Mouse (Mus musculus) MEL (cell line): ENCODE measurements around the gene Fam192a. TPM values are rescaled to one million over a fixed set of nuclear protein-coding genes. Genes with fewer than 3 reads are reported as not detected.
A peak's percentile ranks its signal among the peaks of the same experiment; 100 is the strongest.

ENCODE experiments used
- DNase-seq: peaks from one replicate; pipeline ENCODE4 v3.0.0; 2011; ENCODE audit warnings: low read depth, low spot score
- H3K27ac ChIP-seq: 2 replicates; pipeline ENCODE4 v1.5.1; 2012; ENCODE audit warnings: low read depth, mild to moderate bottlenecking, control low read depth, low read length, moderate library complexity; ENCODE audit not compliant: control insufficient read depth
- H3K27me3 ChIP-seq, 2 experiments: fragments of 150-350 bp in 1 of 2; sonication (generic) in 1 of 2; 2 replicates each; pipeline ENCODE4 v1.6.1; 2012; ENCODE audit warnings: low read length in 2 of 2, mild to moderate bottlenecking in 2 of 2, improper control_type of control experiment in 1 of 2, moderate library complexity in 1 of 2; ENCODE audit not compliant: insufficient read depth in 2 of 2, control insufficient read depth in 1 of 2
- H3K36me3 ChIP-seq, 2 experiments: 2 replicates each; pipeline ENCODE4 v1.6.1; 2012 to 2014; ENCODE audit warnings: low read length in 2 of 2, improper control_type of control experiment in 1 of 2, inconsistent platforms in 1 of 2, mild to moderate bottlenecking in 1 of 2; ENCODE audit not compliant: insufficient read depth in 2 of 2, control insufficient read depth in 1 of 2
- H3K4me1 ChIP-seq, 2 experiments: fragments of 150-350 bp in 1 of 2; sonication (generic) in 1 of 2; 2 replicates each; pipeline ENCODE4 v1.6.1; 2012; ENCODE audit warnings: low read length in 2 of 2, improper control_type of control experiment in 1 of 2, mild to moderate bottlenecking in 1 of 2; ENCODE audit not compliant: insufficient read depth in 2 of 2, control insufficient read depth in 1 of 2
- H3K4me3 ChIP-seq, 2 experiments: fragments of 150-350 bp in 1 of 2; sonication (generic) in 1 of 2; 2 replicates each; pipeline ENCODE4 v1.5.1; 2012; ENCODE audit warnings: low read depth in 2 of 2, low read length in 2 of 2, mild to moderate bottlenecking in 2 of 2, moderate library complexity in 2 of 2, control low read depth in 1 of 2, improper control_type of control experiment in 1 of 2; ENCODE audit not compliant: control insufficient read depth in 1 of 2, insufficient read depth in 1 of 2
- H3K79me2 ChIP-seq: 2 replicates; pipeline ENCODE4 v1.6.1; 2012; ENCODE audit warnings: mild to moderate bottlenecking, low read length, moderate library complexity; ENCODE audit not compliant: control insufficient read depth, poor library complexity, insufficient read depth
- H3K9ac ChIP-seq: 2 replicates; pipeline ENCODE4 v1.6.1; 2012; ENCODE audit warnings: low read depth, mild to moderate bottlenecking, control low read depth, low read length, moderate library complexity; ENCODE audit not compliant: control insufficient read depth, poor library complexity, severe bottlenecking
- H3K9me3 ChIP-seq: fragments of 150-350 bp; sonication (generic); replicated peaks from 2 replicates; pipeline ENCODE4 v1.6.1; 2012; ENCODE audit warnings: mild to moderate bottlenecking, low read length, improper control_type of control experiment, moderate library complexity; ENCODE audit not compliant: insufficient read depth
- BHLHE40 ChIP-seq: IDR thresholded peaks from 2 replicates; pipeline ENCODE4 v1.6.1; 2012; ENCODE audit warnings: low read depth, mild to moderate bottlenecking, inconsistent platforms, low read length, improper control_type of control experiment, borderline replicate concordance
- CHD1 ChIP-seq: IDR thresholded peaks from 2 replicates; pipeline ENCODE4 v1.6.1; 2012; ENCODE audit warnings: low read depth, mild to moderate bottlenecking, inconsistent platforms, low read length, improper control_type of control experiment
- CTCF ChIP-seq, 3 experiments: IDR thresholded peaks in 2 of 3; conservative IDR thresholded peaks in 1 of 3; 2 replicates each; pipeline ENCODE4 v1.5.1; 2011 to 2012; ENCODE audit warnings: low read length in 3 of 3, low read depth in 2 of 3, mild to moderate bottlenecking in 2 of 3, improper control_type of control experiment in 1 of 3, inconsistent platforms in 1 of 3, mixed read lengths in 1 of 3, moderate library complexity in 1 of 3; ENCODE audit not compliant: control insufficient read depth in 1 of 3, insufficient read depth in 1 of 3, poor library complexity in 1 of 3, severe bottlenecking in 1 of 3
- E2F4 ChIP-seq: IDR thresholded peaks from 2 replicates; pipeline ENCODE4 v1.6.1; 2011; ENCODE audit warnings: low read depth, low read length, improper control_type of control experiment, borderline replicate concordance
- GABPA ChIP-seq: IDR thresholded peaks from 2 replicates; pipeline ENCODE4 v1.6.1; 2012; ENCODE audit warnings: low read depth, mild to moderate bottlenecking, inconsistent platforms, low read length, improper control_type of control experiment, moderate library complexity
- GATA1 ChIP-seq: IDR thresholded peaks from 2 replicates; pipeline ENCODE4 v1.6.1; 2011; ENCODE audit warnings: low read depth, low read length, improper control_type of control experiment
- HCFC1 ChIP-seq: IDR thresholded peaks from 2 replicates; pipeline ENCODE4 v1.6.1; 2012; ENCODE audit warnings: low read depth, mild to moderate bottlenecking, inconsistent platforms, low read length, improper control_type of control experiment, moderate library complexity
- JUND ChIP-seq: IDR thresholded peaks from 2 replicates; pipeline ENCODE4 v1.6.1; 2011; ENCODE audit warnings: low read depth, mild to moderate bottlenecking, improper control_type of control experiment, low read length
- NELFE ChIP-seq: IDR thresholded peaks from 2 replicates; pipeline ENCODE4 v1.6.1; 2011; ENCODE audit warnings: low read depth, low read length, improper control_type of control experiment
- POLR2A ChIP-seq, 2 experiments: IDR thresholded peaks; 2 replicates each; pipeline ENCODE4 v1.6.1; 2011 to 2012; ENCODE audit warnings: low read length in 2 of 2, mild to moderate bottlenecking in 2 of 2, control low read depth in 1 of 2, improper control_type of control experiment in 1 of 2, low read depth in 1 of 2, moderate library complexity in 1 of 2; ENCODE audit not compliant: control insufficient read depth in 1 of 2, insufficient read depth in 1 of 2, poor library complexity in 1 of 2
- POLR2AphosphoS2 ChIP-seq: IDR thresholded peaks from 2 replicates; pipeline ENCODE4 v1.6.1; 2011; ENCODE audit warnings: low read length, improper control_type of control experiment
- RCOR1 ChIP-seq: IDR thresholded peaks from 2 replicates; pipeline ENCODE4 v1.6.1; 2012; ENCODE audit warnings: low read depth, mild to moderate bottlenecking, inconsistent platforms, low read length, improper control_type of control experiment
- SIN3A ChIP-seq: IDR thresholded peaks from 2 replicates; pipeline ENCODE4 v1.6.1; 2012; ENCODE audit warnings: low read length, improper control_type of control experiment, inconsistent platforms
- SMC3 ChIP-seq: IDR thresholded peaks from 2 replicates; pipeline ENCODE4 v1.6.1; 2011; ENCODE audit warnings: low read depth, low read length, improper control_type of control experiment
- USF2 ChIP-seq, 2 experiments: IDR thresholded peaks; 2 replicates each; pipeline ENCODE4 v1.6.1; 2011 to 2012; ENCODE audit warnings: improper control_type of control experiment in 2 of 2, low read length in 2 of 2, borderline replicate concordance in 1 of 2, inconsistent platforms in 1 of 2, low read depth in 1 of 2, mild to moderate bottlenecking in 1 of 2; ENCODE audit not compliant: insufficient read depth in 1 of 2
- polyA plus RNA-seq, 2 experiments: library from polyadenylated mRNA; stranded (reverse) in 1 of 2; unstranded in 1 of 2; fragments of >175 nt in 1 of 2; fragments of >200 nt in 1 of 2; gene quantifications; 2 replicates each; pipeline versions ENCODE4 v1.2.1 to v1.2.4; 2012; ENCODE audit warnings: low replicate concordance in 2 of 2, low read depth in 1 of 2; ENCODE audit not compliant: insufficient read length in 2 of 2, insufficient read depth in 1 of 2, missing spikeins in 1 of 2
- total RNA-seq: library from RNA; depleted of rRNA; stranded (reverse); fragments of 300-350 nt; gene quantifications from 2 replicates; pipeline ENCODE4 v1.2.3, GENCODE M21; 2012

Fam192a gene
- total and polyA plus RNA-seq, 3 experiments = 46.3 to 88.1 TPM; not detected in 1

- peaks cover 18 to 36% of the 10 kb centered on the region in 2 experiments for H3K36me3 ChIP-seq
These were observed 40.1 kb upstream of the Fam192a start for GRCm38 (mm10) chr8:94641938-94642337.

GRCm38 (mm10) chr8:94641183-94641582, 39.4 kb upstream of the Fam192a start:
- H3K79me2 ChIP-seq = no peaks in the 10 kb centered on the region
- peaks cover 14 to 16% of the 10 kb centered on the region in 2 experiments for H3K4me1 ChIP-seq
- no peaks in the 10 kb centered on the region for H3K27me3 ChIP-seq
- no peak overlapping the region for H3K4me3 ChIP-seq
- no peak for DNase-seq
- no peak overlapping the region for H3K9ac ChIP-seq
- H3K36me3 ChIP-seq = peaks cover 20 to 39% of the 10 kb centered on the region in 2 experiments
- H3K9me3 ChIP-seq = no peaks in the 10 kb centered on the region
- no peak overlapping the region for H3K27ac ChIP-seq
- TF ChIP-seq POLR2AphosphoS2 (no peak), POLR2A (IDR thresholded peaks at IDR 0.05; ENCODE audit: control insufficient read depth in 1 of 2, insufficient read depth in 1 of 2, low read depth in 1 of 2, low read length in 2 of 2, poor library complexity in 1 of 2) (no peak), SIN3A (no peak), E2F4 (no peak), NELFE (no peak), CHD1 (no peak), GABPA (no peak), HCFC1 (no peak), GATA1 (no peak), CTCF (IDR thresholded peaks at IDR 0.05 in 2 of 3, conservative IDR thresholded peaks at IDR 0.05 in 1 of 3; ENCODE audit: control insufficient read depth in 1 of 3, insufficient read depth in 1 of 3, low read depth in 2 of 3, low read length in 3 of 3, poor library complexity in 1 of 3, severe bottlenecking in 1 of 3) (no peak), JUND (no peak), RCOR1 (no peak), USF2 (IDR thresholded peaks at IDR 0.05; ENCODE audit: borderline replicate concordance in 1 of 2, insufficient read depth in 1 of 2, low read depth in 1 of 2, low read length in 2 of 2) (no peak)

More at GRCm38 (mm10) chr8:94641938-94642337, 40.1 kb upstream of the Fam192a start:
- no peak overlapping the region for H3K27ac ChIP-seq
- no peaks in the 10 kb centered on the region for H3K79me2 ChIP-seq
- no peaks in the 10 kb centered on the region for H3K9me3 ChIP-seq
- no peak overlapping the region for H3K9ac ChIP-seq
- TF ChIP-seq RCOR1 (no peak), SMC3 (peak; percentile 23; the same call in 1 of the 2 replicates), HCFC1 (no peak), CTCF (IDR thresholded peaks at IDR 0.05 in 2 of 3, conservative IDR thresholded peaks at IDR 0.05 in 1 of 3; ENCODE audit: control insufficient read depth in 1 of 3, insufficient read depth in 1 of 3, low read depth in 2 of 3, low read length in 3 of 3, poor library complexity in 1 of 3, severe bottlenecking in 1 of 3) (peak in 1 of 3 experiments; percentile 25; a peak in 1 of 6 replicates), BHLHE40 (no peak)
- H3K4me1 ChIP-seq = peaks cover 14 to 16% of the 10 kb centered on the region in 2 experiments
- DNase-seq = peak; percentile 35
- H3K27me3 ChIP-seq = no peaks in the 10 kb centered on the region
- H3K4me3 ChIP-seq = no peak overlapping the region
